Mouse (Mus musculus) right cerebral cortex, adult 18-20 months (tissue): ENCODE measurements at regions not wholly inside any gene's neighbourhood (a gene's known extent, or its start where the extent isn't known, plus 50 kb on each side); places are given as distances from the start of the nearest gene placed in this dataset.

Source experiments
- DNase-seq: peaks from one replicate; pipeline ENCODE4 v3.0.0; 2022; ENCODE audit warnings: mixed read lengths

DNA sequence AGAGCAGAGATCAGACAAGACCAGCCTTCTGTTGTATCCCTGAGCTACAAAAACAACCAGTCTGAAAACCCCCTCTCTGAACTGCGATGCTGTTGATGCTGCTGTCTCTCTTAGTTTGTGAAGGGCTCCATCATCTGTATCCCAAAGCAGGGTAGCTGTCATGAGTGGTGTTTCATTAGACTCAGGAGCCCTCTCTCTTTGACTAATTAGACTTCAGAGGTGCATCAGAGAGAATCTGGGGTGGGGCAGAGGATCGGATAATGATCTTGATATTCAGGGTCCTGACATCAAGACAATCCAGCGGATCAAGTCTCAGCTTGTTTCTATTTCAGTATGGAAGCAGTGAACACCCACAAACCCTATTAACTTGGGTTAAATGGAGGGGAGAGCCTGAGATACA is 70.6 kb upstream of the Slc24a4 start:
- no peak for DNase-seq

DNA sequence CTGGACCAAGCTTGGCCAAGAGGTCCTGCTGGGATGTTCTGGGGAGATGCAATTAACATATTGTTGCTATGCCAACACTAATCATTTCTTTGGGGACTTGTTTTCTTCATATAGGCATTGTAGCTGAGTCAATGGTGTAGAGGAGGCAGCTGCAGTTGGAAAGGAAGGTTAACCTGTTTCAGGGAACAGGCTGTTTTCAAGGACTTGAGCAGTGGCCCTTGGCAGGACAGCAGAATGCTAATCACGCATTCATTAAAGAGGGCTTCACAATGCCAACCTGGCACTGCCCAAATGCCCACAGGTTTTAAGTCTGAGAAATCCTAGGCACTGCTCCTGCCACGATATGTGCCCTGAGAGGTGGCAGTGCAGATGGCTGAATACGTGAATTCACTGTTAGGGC is 70.1 kb upstream of the Slc24a4 start:
- DNase-seq = no peak

DNA sequence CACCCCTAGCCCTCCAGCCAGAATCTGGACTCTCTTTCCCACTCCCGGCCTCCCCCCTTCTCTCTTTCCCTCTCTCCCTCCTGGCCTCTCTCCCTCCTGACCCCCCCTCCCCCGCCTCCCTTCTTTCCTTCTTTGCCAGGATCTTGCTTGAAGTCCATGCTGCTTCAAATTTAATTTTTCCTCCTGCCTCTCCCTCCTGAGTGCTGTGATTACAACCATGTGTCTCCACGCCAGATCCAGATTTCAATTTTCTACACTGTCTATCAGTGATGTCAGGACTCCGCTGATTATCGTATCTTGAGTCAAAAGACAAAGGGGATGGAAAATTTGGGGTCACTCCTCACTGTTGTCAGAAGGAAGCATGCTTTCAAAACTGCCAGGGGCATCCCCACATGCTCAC is 67.4 kb upstream of the Slc24a4 start:
- no peak for DNase-seq

DNA sequence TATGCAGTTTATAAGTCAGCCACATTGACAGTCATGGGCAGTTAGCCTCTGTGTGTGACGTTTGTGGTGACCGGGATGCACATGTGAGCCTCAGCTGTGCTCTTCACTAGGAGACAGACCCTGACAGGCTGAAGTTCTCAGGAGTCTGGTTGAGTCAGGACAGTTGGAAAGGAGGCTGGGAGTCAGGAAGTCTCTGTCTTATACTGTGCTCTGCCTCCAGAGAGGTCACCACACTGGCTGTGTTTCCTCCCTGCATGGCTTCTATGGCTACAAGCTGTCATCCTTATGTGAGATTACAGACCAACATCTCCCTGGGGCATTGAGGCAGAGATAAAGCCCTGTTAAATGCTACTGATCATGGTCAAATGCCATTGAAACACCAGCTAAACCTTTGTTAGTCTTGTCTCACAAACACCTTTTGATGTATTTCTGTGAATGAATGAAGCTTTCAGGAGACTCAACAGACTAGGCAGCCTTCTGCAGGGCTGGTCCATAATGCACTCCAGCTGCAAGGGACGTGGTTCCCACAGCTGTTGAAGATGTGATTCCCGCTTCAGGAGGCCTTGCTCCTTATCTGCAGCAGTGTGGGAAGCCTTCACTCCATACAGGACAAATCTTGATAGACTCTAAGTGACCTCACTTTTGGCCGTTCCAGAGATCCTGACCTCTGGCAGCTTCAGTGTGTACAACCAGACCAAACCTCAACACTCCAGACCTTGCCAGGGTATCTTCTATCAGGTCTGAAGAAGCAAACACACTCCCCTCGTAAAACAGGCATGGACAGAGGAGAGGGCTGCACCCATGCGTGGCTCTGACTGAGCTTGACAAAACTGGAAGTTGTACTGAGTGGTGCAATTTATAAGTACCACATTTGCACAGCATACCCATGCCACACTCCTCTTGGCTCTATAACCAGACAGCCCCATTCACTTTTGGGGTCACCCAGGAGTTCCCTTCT is 66.6 kb upstream of the Slc24a4 start:
- no peak for DNase-seq

DNA sequence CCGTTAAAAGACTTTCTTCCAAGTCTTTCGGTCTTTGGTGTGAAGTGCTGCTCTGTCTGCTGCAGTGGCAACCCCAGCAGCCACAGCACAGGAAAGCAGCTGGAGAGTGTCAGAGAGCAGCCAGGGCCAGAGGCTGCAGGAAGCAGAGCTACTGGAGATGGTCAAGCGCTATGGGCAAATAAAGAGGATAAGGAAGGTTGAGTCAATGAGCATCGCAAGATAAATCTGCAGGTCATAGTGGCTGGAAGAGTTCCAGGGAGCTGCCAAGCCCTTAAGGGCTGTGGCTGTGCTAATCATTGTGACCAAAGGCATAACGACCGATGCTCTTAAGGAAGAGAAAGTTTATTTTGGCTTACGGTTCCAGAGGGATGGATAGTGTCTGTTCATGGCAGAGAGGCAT is 65.9 kb upstream of the Slc24a4 start:
- no peak for DNase-seq

DNA sequence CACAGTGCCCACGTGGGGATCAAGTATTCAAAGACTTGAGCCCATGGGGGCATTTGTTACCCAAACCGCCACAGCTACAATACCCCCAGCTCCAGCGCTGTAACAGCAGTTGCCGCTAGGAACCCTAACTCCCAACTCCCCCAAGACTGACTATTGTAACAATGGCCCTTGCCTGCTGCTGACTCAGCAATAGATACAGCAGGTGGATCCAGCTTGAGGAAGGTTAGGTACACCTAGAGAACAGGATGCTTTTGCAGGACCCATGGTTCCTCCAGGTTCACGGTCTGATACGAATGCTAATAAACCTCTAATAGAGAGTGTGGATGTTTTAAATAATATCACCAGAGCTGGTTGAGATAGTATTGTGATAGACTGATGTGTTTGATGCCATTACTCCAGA is 65.3 kb upstream of the Slc24a4 start:
- no peak for DNase-seq

DNA sequence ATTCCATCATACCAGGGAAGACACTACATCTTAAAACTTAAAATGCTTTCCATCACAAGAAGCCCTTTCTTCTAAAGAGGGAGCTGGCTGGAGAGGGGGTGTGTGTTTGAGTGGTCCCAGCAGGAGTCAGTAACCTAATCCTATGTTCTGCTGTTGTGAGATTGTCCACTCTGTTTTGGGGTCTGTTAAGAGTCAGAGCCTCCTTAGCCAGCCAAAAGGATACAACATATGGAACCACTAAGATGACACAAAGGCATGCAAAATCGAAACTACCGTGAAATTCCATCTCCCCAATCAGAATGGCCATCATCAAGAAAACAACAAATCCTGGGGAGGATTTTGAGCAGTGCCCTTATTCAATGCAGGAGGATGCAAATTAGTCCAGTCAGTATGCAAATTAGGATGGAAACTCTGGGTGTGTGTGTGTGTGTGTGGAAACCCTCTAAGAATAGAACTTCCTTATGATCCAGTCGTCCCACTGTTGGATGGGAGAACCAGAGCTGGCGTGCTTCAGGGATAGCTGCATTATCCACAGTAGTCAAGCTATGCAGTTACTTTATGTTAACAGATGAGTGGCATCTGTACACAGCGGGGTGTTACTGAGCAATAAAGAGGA is 63.7 kb upstream of the Slc24a4 start:
- DNase-seq = no peak

DNA sequence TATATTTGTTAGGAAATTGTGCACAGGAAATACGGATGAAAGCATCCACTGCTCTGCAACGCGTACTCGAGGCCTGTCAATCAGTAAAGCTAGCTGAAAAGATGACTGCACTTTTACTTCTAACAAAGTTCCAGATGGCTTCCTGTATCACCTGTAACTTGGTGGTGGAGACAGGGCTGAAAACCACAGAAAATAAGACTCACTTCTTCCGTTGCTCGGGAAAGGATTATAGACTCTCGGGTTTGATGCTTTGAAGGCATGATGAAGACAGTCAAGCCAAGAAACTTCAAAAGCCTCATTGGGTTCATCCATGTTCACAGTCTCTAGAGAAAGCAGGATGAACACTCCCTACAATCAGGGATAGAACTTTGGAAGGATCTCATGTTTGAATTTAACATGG is 60.8 kb upstream of the Slc24a4 start:
- no peak for DNase-seq

DNA sequence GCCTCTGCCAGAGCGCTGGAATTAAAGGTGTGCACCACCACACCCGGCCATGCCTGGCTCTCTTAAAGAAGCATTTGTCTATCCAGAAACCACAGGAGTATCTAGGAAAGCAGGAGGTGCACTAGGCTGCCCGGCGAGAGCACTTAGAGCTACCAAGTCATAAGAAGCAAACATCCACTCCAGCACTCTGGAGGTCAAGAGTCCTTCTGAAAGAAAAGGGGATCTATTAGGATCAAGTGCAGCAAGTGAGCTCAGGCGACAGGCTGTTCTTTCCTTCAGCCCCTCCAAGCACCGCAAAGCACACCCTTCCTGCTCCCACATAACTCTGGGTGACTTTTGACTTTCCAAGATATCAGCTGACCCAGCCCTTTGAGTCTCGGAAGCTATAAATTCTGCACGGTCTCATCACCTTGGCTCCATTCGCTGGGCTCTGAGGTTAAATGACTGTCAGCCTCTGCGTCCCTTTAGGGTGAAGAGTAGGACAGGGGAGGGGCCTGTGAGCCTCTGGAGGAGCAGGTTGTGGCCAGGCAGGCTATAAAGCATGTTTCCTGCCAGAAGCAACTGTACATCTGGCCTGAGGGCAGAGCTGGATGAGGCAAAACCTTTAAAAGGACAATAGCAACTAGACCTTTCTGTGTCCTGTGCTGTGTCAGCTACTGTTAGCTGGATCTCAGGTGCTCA is 58.9 kb upstream of the Slc24a4 start:
- no peak for DNase-seq

DNA sequence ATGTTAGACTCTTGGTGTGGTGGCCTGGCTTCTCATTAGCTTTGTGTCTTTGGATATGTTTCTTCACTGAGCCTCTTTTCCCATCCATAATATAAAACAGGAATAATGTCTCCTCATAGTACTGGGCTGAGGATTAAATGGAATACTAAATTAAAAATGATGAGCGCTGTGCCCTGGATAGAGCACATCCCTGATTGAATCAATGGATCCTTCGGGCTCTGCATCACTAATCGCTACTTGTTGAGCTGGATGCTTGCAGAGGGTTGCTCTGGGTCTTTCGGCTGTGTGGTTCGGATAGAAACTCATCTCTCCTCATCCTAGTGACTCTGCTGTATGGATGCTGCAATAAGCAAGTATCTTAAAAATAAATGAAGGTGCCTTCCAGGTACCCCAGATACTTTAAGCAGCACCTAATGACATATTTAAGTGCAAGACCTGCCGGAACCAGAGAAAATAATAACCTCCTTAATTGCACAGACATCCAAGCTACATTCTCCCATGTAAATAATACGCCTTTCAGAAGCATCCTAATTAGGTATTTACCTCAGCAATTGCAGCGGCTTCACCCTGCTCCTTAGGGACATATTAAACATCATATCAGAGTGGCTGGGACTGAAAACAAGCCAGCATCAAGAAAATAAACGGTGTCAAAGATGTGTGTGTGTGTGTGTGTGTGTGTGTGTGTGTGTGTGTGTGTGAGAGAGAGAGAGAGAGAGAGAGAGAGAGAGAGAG is 56.5 kb upstream of the Slc24a4 start:
- no peak for DNase-seq

DNA sequence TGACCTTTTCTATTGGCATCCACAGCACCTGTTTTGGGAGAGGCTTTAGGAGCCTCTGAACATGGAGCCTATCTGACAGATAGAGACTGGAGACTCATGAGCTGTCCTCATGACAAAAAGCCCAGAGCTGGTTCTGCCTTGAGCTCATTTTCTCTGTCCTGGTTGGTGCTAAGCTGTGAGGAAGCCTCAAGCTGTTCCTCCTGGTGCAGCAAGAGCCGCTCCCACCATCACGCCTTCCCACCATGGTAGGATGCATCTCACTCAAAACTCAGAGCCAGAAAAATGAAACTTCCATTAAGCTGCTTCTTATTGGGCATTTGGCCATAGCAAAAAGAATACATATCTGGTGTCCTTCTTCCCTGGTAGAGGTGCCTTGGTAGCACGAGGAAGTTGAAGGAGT is 55.0 kb upstream of the Slc24a4 start:
- DNase-seq = peak; percentile 32

DNA sequence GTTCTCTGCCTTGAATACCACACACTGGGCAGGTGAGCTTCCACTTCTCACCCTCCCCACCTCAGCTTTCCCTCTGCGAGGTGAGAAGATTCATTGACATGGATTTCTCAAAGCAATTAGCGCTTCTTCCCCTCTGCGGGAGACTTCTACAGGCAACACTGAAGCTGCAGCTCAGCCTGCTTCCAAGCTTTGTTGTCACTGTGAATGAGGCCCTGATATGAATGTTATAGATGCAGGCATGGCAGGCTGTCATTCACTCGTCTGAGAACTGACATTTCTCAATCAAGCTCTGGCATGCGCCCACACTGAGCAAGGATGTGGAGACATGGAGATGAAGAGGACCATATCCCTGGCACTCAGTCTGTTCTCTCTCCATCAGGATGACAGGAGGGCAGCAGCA is 52.2 kb upstream of the Slc24a4 start:
- DNase-seq = no peak
